9 mouse cellular contexts compared by ENCODE assay signal in genomic region chr5:68326998-68327593, GRCm38 (mm10).
DNase-seq lines count a peak whose midpoint lies in the region; ATAC-seq and TF ChIP-seq lines count a peak whose summit lies in the region.
"Had no signal": no experiment of that assay in that cellular context is flagged by ENCODE, and none has a peak within 500 bp of the region (broad histone marks: within the 10 kb centered on the region; RNA-seq: fewer than 3 reads in every experiment).

No protein-coding gene starts in this region.

- TF ChIP-seq POLR2A in brain, embryonic 14.5 days (IDR thresholded peaks at IDR 0.05; ENCODE audit: borderline replicate concordance, extremely low read depth, insufficient read depth, insufficient read length, poor library complexity, severe bottlenecking): no peak

- no peak overlapping the region for H3K9ac ChIP-seq in heart, embryonic 14.5 days (ENCODE audit: low read length)
- H3K9ac ChIP-seq: hindbrain, embryonic 15.5 days had no signal

- H3K27me3 ChIP-seq in heart, embryonic 14.5 days (ENCODE audit: control insufficient read depth, insufficient read depth, low read length): no peaks in the 10 kb centered on the region
- no peaks in the 10 kb centered on the region for H3K27me3 ChIP-seq in C2C12 (ENCODE audit: control insufficient read depth, insufficient read depth, insufficient read length)
- H3K27me3 ChIP-seq: hindbrain, embryonic 15.5 days had no signal

- H3K4me3 ChIP-seq in heart, embryonic 14.5 days (ENCODE audit: control insufficient read depth in 1 of 2, insufficient read depth in 1 of 2, low read depth in 1 of 2, low read length in 2 of 2): no peak overlapping the region
- H3K4me3 ChIP-seq in C2C12 (ENCODE audit: insufficient read depth, poor library complexity, severe bottlenecking): no peak overlapping the region
- H3K4me3 ChIP-seq: hindbrain, embryonic 15.5 days had no signal

- TF ChIP-seq CTCF in C2C12 (IDR thresholded peaks at IDR 0.05; ENCODE audit: control insufficient read depth, insufficient read depth, insufficient read length): no peak
- no peak for TF ChIP-seq CTCF in brain, embryonic 14.5 days (IDR thresholded peaks at IDR 0.05; ENCODE audit: borderline replicate concordance, extremely low read depth, insufficient read depth, insufficient read length)

- peak overlapping the region; percentile 59 to 92 for H3K27ac ChIP-seq in heart, embryonic 14.5 days (replicated peaks in 1 of 2; ENCODE audit: control insufficient read depth in 1 of 2, insufficient read depth in 1 of 2, low read depth in 2 of 2, low read length in 2 of 2)
- H3K27ac ChIP-seq: hindbrain, embryonic 15.5 days had no signal

- no peaks in the 10 kb centered on the region for H3K79me3 ChIP-seq in C2C12 (ENCODE audit: low read depth)

- H3K36me3 ChIP-seq in heart, embryonic 14.5 days (ENCODE audit: control insufficient read depth, insufficient read depth, low read length): no peaks in the 10 kb centered on the region
- H3K36me3 ChIP-seq in C2C12 (ENCODE audit: control insufficient read depth, insufficient read depth): no peaks in the 10 kb centered on the region
- H3K36me3 ChIP-seq: hindbrain, embryonic 15.5 days had no signal

- peaks cover 0 to 2% of the 10 kb centered on the region in 2 experiments; a peak in 2 of 4 replicates for H3K4me1 ChIP-seq in heart, embryonic 14.5 days (ENCODE audit: control insufficient read depth in 2 of 2, insufficient read depth in 2 of 2, low read length in 2 of 2)
- H3K4me1 ChIP-seq: hindbrain, embryonic 15.5 days had no signal

- no peak overlapping the region for H3K4me2 ChIP-seq in heart, embryonic 14.5 days (ENCODE audit: low read length)
- H3K4me2 ChIP-seq: hindbrain, embryonic 15.5 days had no signal

- no peak overlapping the region for H3ac ChIP-seq in C2C12 (ENCODE audit: control insufficient read depth, insufficient read length, low read depth)

- no peaks in the 10 kb centered on the region for H3K9me3 ChIP-seq in heart, embryonic 14.5 days (ENCODE audit: control insufficient read depth, low read length)
- H3K9me3 ChIP-seq: hindbrain, embryonic 15.5 days had no signal

- peak; percentile 88 for ATAC-seq in heart, embryonic 14.5 days (ENCODE audit: insufficient number of reproducible peaks, insufficient read depth, low FRiP score, low read depth)

- no peaks in the 10 kb centered on the region for H3K79me2 ChIP-seq in C2C12 (ENCODE audit: control insufficient read depth, insufficient read depth)

- intact Hi-C loops in heart, postnatal 25 days (cut with DNase I): no loop called here
- intact Hi-C loops in gastrocnemius, postnatal 14 days (cut with DNase I; ENCODE audit: low total_unique reads): no loop called here

- DNase-seq in heart, postnatal 25 days (ENCODE audit: low spot score): no peak
- DNase-seq in brain, embryonic 14.5 days (ENCODE audit: low read depth): peak; percentile 49
- DNase-seq in gastrocnemius, postnatal 14 days: peak; percentile 4
- no peak for DNase-seq in lung, postnatal 10 days
- DNase-seq in neural tube, embryonic 10.5 days (ENCODE audit: extremely low spot score, low spot score): no peak
- DNase-seq: lung, postnatal 36 days had no signal

- WGBS in heart, embryonic 14.5 days: 44% methylated on average over 2 of the region's 2 CpGs

TF ChIP-seq in C2C12, 6 proteins besides CTCF, POLR2A, EP300 and RAD21:
- TF ChIP-seq MAX (IDR thresholded peaks at IDR 0.05): no peak
- TF ChIP-seq MYOD1 (IDR thresholded peaks at IDR 0.05; ENCODE audit: control insufficient read depth, insufficient read length, low read depth): no peak
- TF ChIP-seq FOSL1 (IDR thresholded peaks at IDR 0.05; ENCODE audit: insufficient read depth, low read length, poor library complexity, severe bottlenecking): no peak
- peak; percentile 42 for TF ChIP-seq CEBPB (IDR thresholded peaks at IDR 0.05; ENCODE audit: low read depth)
- TF ChIP-seq USF1 (IDR thresholded peaks at IDR 0.05; ENCODE audit: low read depth): no peak
- TF ChIP-seq MYOG (IDR thresholded peaks at IDR 0.05; ENCODE audit: control insufficient read depth, extremely low read depth, insufficient read length): no peak

Comparison
In these comparisons a context has a peak if more than half of its experiments do, and no peak if none do; other contexts are left out.
1. DNase-seq: peak in brain, embryonic 14.5 days (single experiment) and gastrocnemius, postnatal 14 days (single experiment); none in heart, postnatal 25 days (single experiment), lung, postnatal 10 days (single experiment) and neural tube, embryonic 10.5 days (single experiment).